Mouse (Mus musculus) liver, postnatal 0 days (tissue): ENCODE measurements around the gene Dmrta2.

ENCODE experiments used
- CTCF ChIP-seq: sonication (generic); IDR thresholded peaks from 2 replicates; pipeline ENCODE4 v1.5.1; 2016; ENCODE audit warnings: antibody characterized with exemption, low read depth
- EP300 ChIP-seq: IDR thresholded peaks from 2 replicates; pipeline ENCODE4 v1.6.1; 2016; ENCODE audit warnings: antibody characterized with exemption, low read depth, mild to moderate bottlenecking

DNA sequence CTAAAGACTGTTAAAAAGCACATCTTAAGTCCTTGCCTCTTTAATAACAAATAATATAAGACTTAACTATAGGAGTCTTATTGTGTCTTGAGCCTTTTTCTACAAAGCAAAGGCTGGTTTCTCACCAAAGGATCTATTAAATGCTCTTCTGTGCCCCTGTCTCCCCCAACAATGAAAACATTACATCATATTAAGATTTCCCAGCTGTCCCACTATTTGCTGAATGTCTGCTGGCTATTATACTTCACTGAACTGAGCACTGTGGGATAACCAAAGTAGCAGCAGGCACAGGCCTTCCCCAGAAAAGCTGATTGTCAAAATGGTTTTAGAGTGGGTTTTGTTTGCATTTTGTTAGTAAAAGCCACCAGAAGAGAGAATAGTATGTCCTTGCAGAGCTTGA, 38.6 kb upstream of the Dmrta2 start:
- TF ChIP-seq EP300, result no peak
- TF ChIP-seq CTCF, result no peak
